Mouse (Mus musculus) kidney, embryonic 14.5 days (tissue): ENCODE measurements around the gene Blcap. TPM values are rescaled to one million over a fixed set of nuclear protein-coding genes. Genes with fewer than 3 reads are reported as not detected.

Experiments
- ATAC-seq: fragments of 200-750 bp; cut with Nextera tagmentation; 2 replicates; pipeline ENCODE4 v1.8.0; 2017; ENCODE audit warnings: moderate number of reproducible peaks, mild to moderate bottlenecking, moderate TSS enrichment, moderate library complexity; ENCODE audit not compliant: low FRiP score, low TSS enrichment
- H3K27ac ChIP-seq: fragments of 300-500 bp; sonication (generic); 2 replicates; pipeline ENCODE4 v1.5.1; 2014; ENCODE audit warnings: low read depth, mild to moderate bottlenecking, low read length, moderate library complexity, mixed read lengths
- H3K27me3 ChIP-seq: fragments of 300-500 bp; sonication (generic); 2 replicates; pipeline ENCODE4 v1.6.1; 2014; ENCODE audit warnings: mild to moderate bottlenecking, low read length; ENCODE audit not compliant: control insufficient read depth, insufficient read depth
- H3K36me3 ChIP-seq: fragments of 300-500 bp; sonication (generic); 2 replicates; pipeline ENCODE4 v1.6.1; 2014; ENCODE audit warnings: low read length, mixed read lengths; ENCODE audit not compliant: control insufficient read depth, insufficient read depth
- H3K4me1 ChIP-seq: fragments of 300-500 bp; sonication (generic); 2 replicates; pipeline ENCODE4 v1.6.1; 2014; ENCODE audit warnings: low read length, mixed read lengths; ENCODE audit not compliant: control insufficient read depth, insufficient read depth
- H3K4me2 ChIP-seq: fragments of 300-500 bp; sonication (generic); replicated peaks from 2 replicates; pipeline ENCODE4 v1.6.1; 2014; ENCODE audit warnings: low read depth, mild to moderate bottlenecking, low read length
- H3K4me3 ChIP-seq: fragments of 300-500 bp; sonication (generic); 2 replicates; pipeline ENCODE4 v1.5.1; 2014; ENCODE audit warnings: mild to moderate bottlenecking, low read length
- H3K9ac ChIP-seq: fragments of 300-500 bp; sonication (generic); 2 replicates; pipeline ENCODE4 v1.6.1; 2014; ENCODE audit warnings: low read depth, mild to moderate bottlenecking, low read length, moderate library complexity
- H3K9me3 ChIP-seq: fragments of 300-500 bp; sonication (generic); 2 replicates; pipeline ENCODE4 v1.6.1; 2016; ENCODE audit warnings: low read length; ENCODE audit not compliant: control insufficient read depth
- WGBS: fragments of 180-500 bp; shearing (Covaris S2); extraction: QIAGEN DNeasy Blood & Tissue Kit; methylation state at CpG from one replicate; pipeline ENCODE4 v1.1.7; 2014; 5-methylcytosine and 5-hydroxymethylcytosine counted together
- polyA plus RNA-seq: library from polyadenylated mRNA; unstranded; fragments of >200 nt; fragmentation: Nextera tagmentation; extraction: Ambion mirVana; gene quantifications from 2 replicates; pipeline ENCODE4 v1.2.1, GENCODE M21; 2014

Blcap gene
- polyA plus RNA-seq, 1 experiment from 2014 or later = 48.7 TPM

DNA sequence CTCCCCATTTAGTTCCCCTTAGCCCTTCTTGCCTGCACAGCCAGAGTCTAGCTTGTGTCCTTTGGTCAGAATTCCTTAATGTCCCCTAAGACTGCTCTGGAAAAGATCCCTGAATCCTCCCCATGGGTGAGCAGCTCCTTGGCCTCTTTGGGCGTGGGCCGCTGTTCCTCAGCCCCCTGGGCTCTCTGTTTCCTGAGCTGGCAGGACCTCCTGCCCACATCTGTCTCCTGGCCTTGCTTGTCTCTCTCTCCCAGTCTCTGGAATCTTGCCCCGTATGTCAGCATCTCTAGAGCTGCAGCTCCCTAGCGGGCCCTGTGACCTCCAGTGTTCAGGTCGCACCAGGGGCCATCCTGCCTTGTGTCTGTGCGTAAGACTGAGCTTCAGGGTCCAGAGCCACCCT, 51.6 kb downstream of the Blcap start:
- peaks cover 14% of the 10 kb centered on the region for H3K4me1 ChIP-seq
- H3K27ac ChIP-seq = no peak overlapping the region
- H3K4me3 ChIP-seq = no peak overlapping the region
- 62% methylated on average over 6 of the region's 6 CpGs for WGBS
- H3K9ac ChIP-seq = no peak overlapping the region
- no peaks in the 10 kb centered on the region for H3K9me3 ChIP-seq
- no peak overlapping the region for H3K4me2 ChIP-seq
- no peaks in the 10 kb centered on the region for H3K27me3 ChIP-seq
- H3K36me3 ChIP-seq = no peaks in the 10 kb centered on the region
- no peak for ATAC-seq

DNA sequence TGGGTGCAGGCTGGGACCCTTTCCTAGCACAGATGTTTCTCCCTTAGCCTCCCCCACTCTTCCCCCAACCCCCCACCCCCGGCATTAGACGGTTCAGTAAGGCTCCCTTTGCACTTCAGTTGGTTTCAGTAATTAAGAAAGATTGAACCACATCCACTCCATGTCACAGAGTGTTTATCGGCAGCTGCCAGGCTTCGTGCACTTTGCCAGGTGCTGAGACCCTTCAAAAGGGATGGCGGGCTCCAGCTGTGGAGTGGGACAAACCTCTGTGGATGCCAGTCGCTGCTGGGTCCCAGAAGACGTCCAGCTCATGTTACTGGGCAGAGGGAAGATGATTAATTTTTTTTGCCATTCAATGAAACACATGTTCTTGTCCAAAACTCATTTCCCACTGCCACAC, 52.6 kb downstream of the Blcap start:
- Histone ChIP-seq H3K36me3 (no peaks in the 10 kb centered on the region), H3K27me3 (no peaks in the 10 kb centered on the region), H3K4me2 (no peak overlapping the region), H3K4me1 (peaks cover 23% of the 10 kb centered on the region), H3K9ac (no peak overlapping the region), H3K27ac (no peak overlapping the region), H3K4me3 (no peak overlapping the region), H3K9me3 (no peaks in the 10 kb centered on the region)
- ATAC-seq = no peak
- 38% methylated on average over 7 of the region's 7 CpGs for WGBS

DNA sequence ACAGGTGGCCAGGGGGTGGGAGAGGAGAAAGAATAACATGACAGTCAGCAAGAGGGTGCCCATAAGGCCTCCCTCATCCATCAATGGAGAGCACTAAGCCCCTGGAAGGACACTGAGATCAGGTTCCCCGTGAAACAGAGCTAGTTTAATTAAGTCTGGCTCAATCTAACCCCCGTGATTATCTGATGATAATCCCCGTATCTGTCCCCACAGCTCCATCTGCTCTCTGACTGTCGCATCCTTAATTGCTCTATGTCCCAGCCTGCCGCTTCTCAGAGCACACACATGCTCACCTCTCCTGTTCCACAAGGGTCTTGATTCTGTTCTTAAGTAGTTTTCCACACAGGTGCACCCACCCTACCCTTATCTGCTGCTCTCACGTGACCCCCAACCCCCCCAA, 53.5 kb downstream of the Blcap start:
- ATAC-seq = no peak

GRCm38 (mm10) chr2:157514353-157514752, 56.7 kb downstream of the Blcap start:
- 6% methylated on average over 4 of the region's 4 CpGs for WGBS
- H3K27me3 ChIP-seq = no peaks in the 10 kb centered on the region
- H3K9ac ChIP-seq = no peak overlapping the region
- H3K4me1 ChIP-seq = peaks cover 23% of the 10 kb centered on the region
- no peak for ATAC-seq
- no peak overlapping the region for H3K4me2 ChIP-seq
- H3K4me3 ChIP-seq = no peak overlapping the region
- H3K9me3 ChIP-seq = no peaks in the 10 kb centered on the region
- no peaks in the 10 kb centered on the region for H3K36me3 ChIP-seq
- peak overlapping the region; percentile 42; the same call in 1 of the 2 replicates for H3K27ac ChIP-seq

More for the DNA sequence above, 53.5 kb downstream of the Blcap start:
- Histone ChIP-seq H3K27me3 (no peaks in the 10 kb centered on the region), H3K27ac (no peak overlapping the region), H3K4me3 (no peak overlapping the region), H3K4me1 (peaks cover 28% of the 10 kb centered on the region), H3K9me3 (no peaks in the 10 kb centered on the region), H3K9ac (no peak overlapping the region), H3K36me3 (no peaks in the 10 kb centered on the region), H3K4me2 (no peak overlapping the region)
- 48% methylated on average over 6 of the region's 6 CpGs for WGBS

DNA sequence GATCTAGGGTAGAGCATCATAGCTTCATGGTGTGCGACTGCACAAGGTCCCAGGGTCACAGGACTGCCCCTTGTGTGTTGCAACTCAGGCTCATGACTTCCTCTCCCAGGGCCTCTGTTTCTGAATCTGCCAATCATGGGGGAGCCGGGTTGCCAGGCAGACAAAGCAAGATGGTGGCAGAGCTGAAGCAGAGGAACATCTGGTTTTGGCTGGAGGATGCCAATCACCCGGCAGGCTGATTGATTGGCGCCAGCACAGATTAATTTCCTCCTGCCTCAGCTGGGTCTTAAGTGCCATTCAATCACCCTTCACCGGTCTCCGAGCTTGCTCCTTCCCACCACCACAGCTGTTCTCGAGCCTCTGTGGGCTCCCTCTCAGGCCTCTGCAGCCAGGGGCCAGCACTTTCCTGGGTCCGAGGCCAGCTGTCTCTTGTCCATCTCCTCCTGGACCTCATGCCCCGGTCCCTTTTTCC, 57.3 kb downstream of the Blcap start:
- no peak overlapping the region for H3K9ac ChIP-seq
- H3K9me3 ChIP-seq = no peaks in the 10 kb centered on the region

DNA sequence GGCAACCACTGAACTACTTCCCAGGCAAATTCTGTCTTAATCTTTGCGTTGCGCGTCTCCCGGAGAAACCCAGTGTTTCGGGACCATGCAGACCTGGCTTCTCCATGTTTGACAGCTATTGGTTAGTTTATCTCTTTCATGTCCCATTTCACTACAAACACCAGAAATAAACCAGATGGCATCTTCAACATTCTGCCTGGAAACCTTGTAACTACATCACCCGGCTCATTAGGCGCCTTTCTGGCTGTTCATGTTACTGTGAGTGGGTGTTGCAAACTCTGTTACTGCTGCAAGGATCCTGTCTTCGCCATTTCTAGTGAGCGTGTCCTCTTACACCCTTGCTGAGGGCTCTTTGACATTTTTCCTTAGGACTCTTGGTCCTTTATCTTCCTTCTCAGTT, 58.2 kb downstream of the Blcap start:
- Histone ChIP-seq H3K4me1 (peaks cover 20% of the 10 kb centered on the region), H3K27me3 (no peaks in the 10 kb centered on the region), H3K4me2 (no peak overlapping the region), H3K9ac (no peak overlapping the region), H3K36me3 (no peaks in the 10 kb centered on the region), H3K27ac (no peak overlapping the region), H3K4me3 (no peak overlapping the region), H3K9me3 (no peaks in the 10 kb centered on the region)
- WGBS = 73% methylated on average over 9 of the region's 9 CpGs
- no peak for ATAC-seq

More for the DNA sequence above, 57.3 kb downstream of the Blcap start:
- H3K4me1 ChIP-seq = peaks cover 23% of the 10 kb centered on the region
- WGBS = 29% methylated on average over 9 of the region's 9 CpGs
- no peak for ATAC-seq
- H3K27ac ChIP-seq = peak overlapping the region; percentile 42; the same call in 1 of the 2 replicates
- H3K27me3 ChIP-seq = no peaks in the 10 kb centered on the region
- H3K36me3 ChIP-seq = no peaks in the 10 kb centered on the region
- no peak overlapping the region for H3K4me3 ChIP-seq
- no peak overlapping the region for H3K4me2 ChIP-seq

DNA sequence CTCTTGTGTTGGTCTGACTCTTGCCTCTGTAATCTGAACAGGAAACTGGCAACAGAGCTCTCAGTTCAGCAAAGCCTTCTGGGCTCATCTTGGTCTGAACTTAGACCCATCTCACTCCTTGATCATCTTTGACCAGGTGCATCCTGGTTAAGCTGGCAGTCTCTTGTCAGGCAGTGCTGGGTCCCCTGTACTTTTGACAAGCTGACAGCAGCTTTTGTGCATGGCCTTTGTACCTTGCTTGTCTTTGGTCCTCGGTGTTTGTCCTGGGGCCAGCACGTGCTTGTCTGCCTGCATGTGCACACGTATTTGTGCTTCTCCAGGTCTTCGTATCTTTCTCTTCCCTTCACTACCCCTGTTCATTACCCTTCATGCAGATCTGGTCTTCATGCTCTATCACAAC, 61.0 kb downstream of the Blcap start:
- H3K4me2 ChIP-seq = no peak overlapping the region
- 86% methylated on average over 4 of the region's 4 CpGs for WGBS
- H3K27me3 ChIP-seq = no peaks in the 10 kb centered on the region
- H3K9ac ChIP-seq = no peak overlapping the region
- no peak for ATAC-seq
- peaks cover 19% of the 10 kb centered on the region for H3K4me1 ChIP-seq
- no peak overlapping the region for H3K4me3 ChIP-seq
- H3K36me3 ChIP-seq = no peaks in the 10 kb centered on the region
- H3K9me3 ChIP-seq = no peaks in the 10 kb centered on the region
- H3K27ac ChIP-seq = no peak overlapping the region

GRCm38 (mm10) chr2:157509182-157509581, 61.9 kb downstream of the Blcap start:
- no peak for ATAC-seq
- Histone ChIP-seq H3K4me1 (peaks cover 11% of the 10 kb centered on the region), H3K9me3 (no peaks in the 10 kb centered on the region)

DNA sequence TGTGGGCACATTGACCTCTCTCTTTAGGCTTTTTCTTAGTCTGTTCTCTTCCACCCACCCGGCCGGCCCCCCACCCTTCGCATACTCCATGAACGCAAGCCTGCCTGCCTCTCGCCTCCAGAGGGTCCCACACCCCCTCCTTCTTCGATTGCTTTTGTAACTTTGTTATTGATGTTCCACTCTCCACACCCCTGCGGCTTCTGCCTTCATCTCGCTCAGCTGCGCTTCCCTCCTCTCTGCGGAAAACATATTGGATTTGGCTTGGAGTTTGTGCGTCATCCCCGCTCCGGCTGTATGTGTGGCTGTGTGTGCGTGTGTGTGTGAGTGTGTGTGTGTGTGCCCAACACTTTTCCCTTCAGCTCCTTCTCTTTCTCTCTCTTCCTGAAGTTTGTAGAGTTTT, 64.3 kb downstream of the Blcap start:
- no peaks in the 10 kb centered on the region for H3K36me3 ChIP-seq
- ATAC-seq = no peak
- no peak overlapping the region for H3K4me3 ChIP-seq
- H3K27me3 ChIP-seq = no peaks in the 10 kb centered on the region
- no peak overlapping the region for H3K9ac ChIP-seq
- H3K27ac ChIP-seq = no peak overlapping the region
- no peaks in the 10 kb centered on the region for H3K4me1 ChIP-seq
- no peaks in the 10 kb centered on the region for H3K9me3 ChIP-seq
- 34% methylated on average over 14 of the region's 14 CpGs for WGBS
- H3K4me2 ChIP-seq = no peak overlapping the region

More at GRCm38 (mm10) chr2:157509182-157509581, 61.9 kb downstream of the Blcap start:
- Histone ChIP-seq H3K9ac (no peak overlapping the region), H3K27me3 (no peaks in the 10 kb centered on the region), H3K27ac (no peak overlapping the region), H3K36me3 (no peaks in the 10 kb centered on the region), H3K4me3 (no peak overlapping the region), H3K4me2 (no peak overlapping the region)
- 73% methylated on average over 5 of the region's 5 CpGs for WGBS
